Mouse (Mus musculus) E14TG2a.4 (cell line): ENCODE measurements around the gene Zbtb24.

Experiments used
- CTCF ChIP-seq: conservative IDR thresholded peaks from 2 replicates; pipeline ENCODE4 v1.5.1; 2014; ENCODE audit warnings: low read length
- NANOG ChIP-seq: IDR thresholded peaks from 2 replicates; pipeline ENCODE4 v1.6.1; 2014; ENCODE audit warnings: borderline replicate concordance, low read length, mixed read lengths
- POU5F1 ChIP-seq: IDR thresholded peaks from 2 replicates; pipeline ENCODE4 v1.6.1; 2014; ENCODE audit warnings: low read length, borderline replicate concordance

GRCm38 (mm10) chr10:41450137-41450670 lies at the start of gene Zbtb24:
- TF ChIP-seq CTCF = no peak
- no peak for TF ChIP-seq POU5F1
- no peak for TF ChIP-seq NANOG
